Mouse (Mus musculus): ENCODE measurements at regions not wholly inside any gene's neighbourhood (a gene's known extent, or its start where the extent isn't known, plus 50 kb on each side); places are given as distances from the start of the nearest gene placed in this dataset.

- H3K36me3 ChIP-seq (replicated peaks; ENCODE audit: control insufficient read depth, insufficient read depth, low read length) = no peaks in the 10 kb centered on the region
- H3K27me3 ChIP-seq (ENCODE audit: control insufficient read depth, insufficient read depth, low read length) = no peaks in the 10 kb centered on the region
- ATAC-seq (ENCODE audit: insufficient read depth, low read depth) (no peak), DNase-seq (ENCODE audit: low spot score) (no peak)
- no peak for TF ChIP-seq CTCF (IDR thresholded peaks at IDR 0.05; ENCODE audit: low read depth)
- TF ChIP-seq EP300 (IDR thresholded peaks at IDR 0.05; ENCODE audit: low read depth) = no peak
- no peak overlapping the region for H3K4me3 ChIP-seq (ENCODE audit: low read depth, low read length)
- H3K9me3 ChIP-seq (replicated peaks; ENCODE audit: control insufficient read depth, low read length) = no peaks in the 10 kb centered on the region
- H3K4me1 ChIP-seq (ENCODE audit: control insufficient read depth, insufficient read depth) = no peaks in the 10 kb centered on the region
- no peak overlapping the region for H3K27ac ChIP-seq (ENCODE audit: low read depth)
- H3K4me2 ChIP-seq (ENCODE audit: low read depth, low read length) = no peak overlapping the region
- no peak overlapping the region for H3K9ac ChIP-seq (replicated peaks; ENCODE audit: low read depth, low read length)
- WGBS = 77% methylated on average over 5 of the region's 5 CpGs
These were observed 2983.8 kb upstream of the Lrrc6 start for GRCm38 (mm10) chr15:69484421-69485074.

GRCm38 (mm10) chr15:69483096-69483495 lies 2982.4 kb upstream of the Lrrc6 start:
- H3K27me3 ChIP-seq (ENCODE audit: control insufficient read depth, insufficient read depth, low read length) = no peaks in the 10 kb centered on the region
- no peaks in the 10 kb centered on the region for H3K4me1 ChIP-seq (ENCODE audit: control insufficient read depth, insufficient read depth)
- TF ChIP-seq EP300 (IDR thresholded peaks at IDR 0.05; ENCODE audit: low read depth) = no peak
- H3K4me2 ChIP-seq (ENCODE audit: low read depth, low read length) = no peak overlapping the region
- no peak overlapping the region for H3K27ac ChIP-seq (ENCODE audit: low read depth)
- no peak for DNase-seq (ENCODE audit: low spot score)
- H3K36me3 ChIP-seq (replicated peaks; ENCODE audit: control insufficient read depth, insufficient read depth, low read length) = no peaks in the 10 kb centered on the region
- no peak overlapping the region for H3K4me3 ChIP-seq (ENCODE audit: low read depth, low read length)
- no peaks in the 10 kb centered on the region for H3K9me3 ChIP-seq (replicated peaks; ENCODE audit: control insufficient read depth, low read length)
- WGBS = 59% methylated on average over 2 of the region's 2 CpGs
- no peak overlapping the region for H3K9ac ChIP-seq (replicated peaks; ENCODE audit: low read depth, low read length)
- ATAC-seq (ENCODE audit: insufficient read depth, low read depth) = no peak

DNA sequence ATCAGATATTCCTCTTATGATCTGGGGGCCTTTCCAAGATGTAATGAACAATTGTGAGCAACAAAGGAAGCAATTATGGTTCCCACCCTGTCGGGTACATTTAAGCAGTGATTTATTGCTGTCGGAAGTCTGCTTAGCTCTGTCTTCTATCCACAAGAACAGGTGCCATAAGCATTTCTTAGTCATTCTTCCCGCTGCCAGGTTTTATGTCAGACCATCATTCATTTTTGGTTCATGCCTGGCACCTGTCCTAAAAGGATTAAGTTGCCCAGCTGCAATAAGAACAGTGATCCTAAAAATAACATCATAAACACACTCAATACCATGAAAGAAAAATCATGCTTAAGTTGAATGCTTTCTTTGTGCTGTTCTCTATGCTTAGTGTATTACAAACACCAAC lies 2980.4 kb upstream of the Lrrc6 start:
- no peaks in the 10 kb centered on the region for H3K27me3 ChIP-seq (ENCODE audit: control insufficient read depth, insufficient read depth, low read length)
- H3K27ac ChIP-seq (ENCODE audit: low read depth) = no peak overlapping the region
- no peaks in the 10 kb centered on the region for H3K4me1 ChIP-seq (ENCODE audit: control insufficient read depth, insufficient read depth)
- no peak overlapping the region for H3K4me3 ChIP-seq (ENCODE audit: low read depth, low read length)
- no peak overlapping the region for H3K4me2 ChIP-seq (ENCODE audit: low read depth, low read length)
- ATAC-seq (ENCODE audit: insufficient read depth, low read depth) (no peak), DNase-seq (ENCODE audit: low spot score) (peak; percentile 13)
- WGBS = 56% methylated on average over 3 of the region's 3 CpGs
- H3K9ac ChIP-seq (replicated peaks; ENCODE audit: low read depth, low read length) = no peak overlapping the region
- no peaks in the 10 kb centered on the region for H3K9me3 ChIP-seq (replicated peaks; ENCODE audit: control insufficient read depth, low read length)
- TF ChIP-seq EP300 (IDR thresholded peaks at IDR 0.05; ENCODE audit: low read depth) = no peak
- TF ChIP-seq CTCF (IDR thresholded peaks at IDR 0.05; ENCODE audit: low read depth) = no peak
- H3K36me3 ChIP-seq (replicated peaks; ENCODE audit: control insufficient read depth, insufficient read depth, low read length) = no peaks in the 10 kb centered on the region

- no peaks in the 10 kb centered on the region for H3K36me3 ChIP-seq (replicated peaks; ENCODE audit: control insufficient read depth, insufficient read depth, low read length)
These were observed 2976.3 kb upstream of the Lrrc6 start for GRCm38 (mm10) chr15:69477050-69477449.

GRCm38 (mm10) chr15:69469566-69469965 lies 2968.9 kb upstream of the Lrrc6 start:
- Histone ChIP-seq H3K36me3 (replicated peaks; ENCODE audit: control insufficient read depth, insufficient read depth, low read length) (no peaks in the 10 kb centered on the region), H3K27ac (ENCODE audit: low read depth) (no peak overlapping the region), H3K9ac (replicated peaks; ENCODE audit: low read depth, low read length) (no peak overlapping the region), H3K4me3 (ENCODE audit: low read depth, low read length) (no peak overlapping the region), H3K4me2 (ENCODE audit: low read depth, low read length) (no peak overlapping the region), H3K9me3 (replicated peaks; ENCODE audit: control insufficient read depth, low read length) (no peaks in the 10 kb centered on the region), H3K4me1 (ENCODE audit: control insufficient read depth, insufficient read depth) (no peaks in the 10 kb centered on the region), H3K27me3 (ENCODE audit: control insufficient read depth, insufficient read depth, low read length) (no peaks in the 10 kb centered on the region)
- ATAC-seq (ENCODE audit: insufficient read depth, low read depth) = no peak
- TF ChIP-seq CTCF (IDR thresholded peaks at IDR 0.05; ENCODE audit: low read depth) (no peak), EP300 (IDR thresholded peaks at IDR 0.05; ENCODE audit: low read depth) (no peak)
- DNase-seq (ENCODE audit: low spot score) = no peak
- whole genome bisulfite sequencing = 62% methylated on average over 1 of the region's 1 CpGs

More at GRCm38 (mm10) chr15:69477050-69477449, 2976.3 kb upstream of the Lrrc6 start:
- no peak overlapping the region for H3K4me2 ChIP-seq (ENCODE audit: low read depth, low read length)
- ATAC-seq (ENCODE audit: insufficient read depth, low read depth) (no peak), DNase-seq (ENCODE audit: low spot score) (no peak)
- no peak for TF ChIP-seq EP300 (IDR thresholded peaks at IDR 0.05; ENCODE audit: low read depth)
- no peak for TF ChIP-seq CTCF (IDR thresholded peaks at IDR 0.05; ENCODE audit: low read depth)
- H3K27ac ChIP-seq (ENCODE audit: low read depth) = no peak overlapping the region
- no peaks in the 10 kb centered on the region for H3K4me1 ChIP-seq (ENCODE audit: control insufficient read depth, insufficient read depth)
- WGBS = 69% methylated on average over 3 of the region's 3 CpGs
- H3K4me3 ChIP-seq (ENCODE audit: low read depth, low read length) = no peak overlapping the region
- no peak overlapping the region for H3K9ac ChIP-seq (replicated peaks; ENCODE audit: low read depth, low read length)
- no peaks in the 10 kb centered on the region for H3K27me3 ChIP-seq (ENCODE audit: control insufficient read depth, insufficient read depth, low read length)
- no peaks in the 10 kb centered on the region for H3K9me3 ChIP-seq (replicated peaks; ENCODE audit: control insufficient read depth, low read length)

- DNase-seq (ENCODE audit: low spot score) (no peak), ATAC-seq (ENCODE audit: insufficient read depth, low read depth) (no peak)
- H3K27ac ChIP-seq (ENCODE audit: low read depth) = no peak overlapping the region
- H3K4me1 ChIP-seq (ENCODE audit: control insufficient read depth, insufficient read depth) = no peaks in the 10 kb centered on the region
- H3K9ac ChIP-seq (replicated peaks; ENCODE audit: low read depth, low read length) = no peak overlapping the region
- H3K27me3 ChIP-seq (ENCODE audit: control insufficient read depth, insufficient read depth, low read length) = no peaks in the 10 kb centered on the region
- no peaks in the 10 kb centered on the region for H3K9me3 ChIP-seq (replicated peaks; ENCODE audit: control insufficient read depth, low read length)
- no peaks in the 10 kb centered on the region for H3K36me3 ChIP-seq (replicated peaks; ENCODE audit: control insufficient read depth, insufficient read depth, low read length)
- H3K4me2 ChIP-seq (ENCODE audit: low read depth, low read length) = no peak overlapping the region
- H3K4me3 ChIP-seq (ENCODE audit: low read depth, low read length) = no peak overlapping the region
- 68% methylated on average over 2 of the region's 2 CpGs for WGBS
- TF ChIP-seq EP300 (IDR thresholded peaks at IDR 0.05; ENCODE audit: low read depth) (no peak), CTCF (IDR thresholded peaks at IDR 0.05; ENCODE audit: low read depth) (no peak)
These were observed 2960.0 kb upstream of the Lrrc6 start for GRCm38 (mm10) chr15:69460581-69461194.
